Mouse (Mus musculus): ENCODE measurements around the gene Pth2. TPM values are rescaled to one million over a fixed set of nuclear protein-coding genes. Genes with fewer than 3 reads are reported as not detected.
"Not testable (repeated sequence)": the region's sequence is repeated elsewhere in the genome, so short reads cannot be mapped to it uniquely, and the experiment has no call there.

Pth2 gene
- polyA plus RNA-seq, 1 experiment from 2014 or later, result not detected

DNA sequence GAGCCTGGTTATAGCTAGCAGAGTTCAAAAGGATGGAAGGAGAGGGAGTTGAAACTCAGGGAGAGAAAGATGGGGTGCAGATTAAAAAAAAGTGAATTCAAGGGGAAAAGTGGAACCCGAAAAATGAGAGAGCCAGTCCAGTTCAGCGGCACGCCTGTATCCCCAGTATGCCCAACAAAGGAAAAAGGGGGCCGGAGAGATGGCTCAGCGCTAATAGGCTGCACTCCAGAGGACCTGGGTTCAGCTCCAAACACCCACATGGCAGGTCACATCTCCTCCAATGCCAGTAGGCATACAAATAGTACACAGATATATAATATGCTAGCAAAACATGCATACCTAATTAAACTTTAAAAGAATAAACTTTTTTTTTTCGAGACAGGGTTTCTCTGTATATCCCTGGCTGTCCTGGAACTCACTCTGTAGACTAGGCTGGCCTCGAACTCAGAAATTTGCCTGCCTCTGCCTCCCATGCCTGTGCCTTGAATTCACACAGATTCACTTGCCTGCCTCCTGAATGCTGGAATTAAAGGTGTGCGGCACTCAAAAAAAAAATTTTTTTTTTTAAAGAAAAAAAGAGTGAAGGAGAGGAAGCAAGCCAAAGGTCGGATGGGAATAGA lies 17.7 kb upstream of the Pth2 start:
- H3K9me3 ChIP-seq, result no peaks in the 10 kb centered on the region
- ATAC-seq (ENCODE audit: extremely low read depth, insufficient number of reproducible peaks, low FRiP score, low TSS enrichment), result no peak

DNA sequence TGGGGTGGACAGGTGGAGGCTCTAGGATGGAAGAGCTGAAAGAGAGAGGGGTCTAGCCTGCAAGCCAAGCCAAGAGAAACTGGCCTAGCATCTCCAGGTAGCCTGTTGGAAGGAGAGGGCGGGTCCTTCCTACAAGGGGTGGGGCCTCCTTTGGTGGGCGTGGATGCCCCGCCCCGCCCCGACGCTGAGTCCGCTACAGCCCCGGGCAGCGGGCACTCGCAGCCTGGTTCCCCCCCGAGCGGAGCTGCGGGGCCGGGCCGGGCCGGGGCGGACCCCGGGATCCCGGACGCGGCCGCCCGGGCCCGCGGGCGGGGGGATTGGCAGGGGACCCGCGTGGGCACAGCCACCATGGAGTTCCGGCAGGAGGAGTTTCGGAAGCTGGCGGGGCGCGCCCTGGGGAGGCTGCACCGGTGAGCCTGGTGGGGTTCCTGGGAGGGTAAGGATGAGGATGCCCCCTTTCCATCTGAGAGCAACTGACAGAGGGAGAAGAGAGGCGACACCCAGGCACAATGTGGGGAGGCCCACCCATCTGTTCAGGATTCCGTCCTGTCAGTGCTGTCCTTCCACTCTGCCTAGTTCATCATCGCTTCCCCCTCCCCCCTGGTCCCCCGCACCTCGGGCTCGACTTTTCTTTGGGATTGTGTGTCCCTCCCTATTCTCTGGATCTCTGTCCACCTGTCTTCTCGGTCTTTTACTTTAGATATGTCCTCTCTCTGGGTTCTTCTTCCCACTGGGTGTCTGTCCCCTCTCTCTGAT lies 16.9 kb upstream of the Pth2 start, which contains the start of gene Slc17a7:
TSS of gene Slc17a7 (plus strand) at position 215 of the 756 bp plus-strand sequence.
- Histone ChIP-seq H3K27me3 (replicated peaks) (peaks cover 67% of the 10 kb centered on the region), H3K27ac (replicated peaks) (no peak within 1 kb of the TSS), H3K9me3 (peaks cover 3% of the 10 kb centered on the region), H3K36me3 (peaks cover 22% of the 10 kb centered on the region), H3K4me3 (peak within 1 kb of the TSS; percentile 53), H3K4me2 (peak within 1 kb of the TSS; percentile 81), H3K4me1 (peaks cover 24% of the 10 kb centered on the region), H3K9ac (peak within 1 kb of the TSS; percentile 73)
- 2% methylated on average over 41 of the region's 41 CpGs for WGBS
- peak; percentile 43; the same call in 1 of the 2 replicates for ATAC-seq (ENCODE audit: extremely low read depth, insufficient number of reproducible peaks, low FRiP score, low TSS enrichment)

More for the DNA sequence above, 17.7 kb upstream of the Pth2 start:
- Histone ChIP-seq H3K4me3 (peak overlapping the region; percentile 53; the same call in 1 of the 2 replicates), H3K4me1 (peaks cover 24% of the 10 kb centered on the region), H3K4me2 (peak overlapping the region; percentile 81; the same call in 1 of the 2 replicates), H3K27me3 (replicated peaks) (peaks cover 59% of the 10 kb centered on the region), H3K27ac (replicated peaks) (no peak overlapping the region), H3K9ac (no peak overlapping the region; the same call in 1 of the 2 replicates), H3K36me3 (peaks cover 29% of the 10 kb centered on the region)
- 70% methylated on average over 9 of the region's 9 CpGs for WGBS

- WGBS, result 49% methylated on average over 5 of the region's 5 CpGs
These were observed 16.0 kb upstream of the Pth2 start for GRCm38 (mm10) chr7:45164833-45165232.

GRCm38 (mm10) chr7:45165701-45166100 lies 15.1 kb upstream of the Pth2 start:
- Histone ChIP-seq H3K4me3 (no peak overlapping the region), H3K9ac (no peak overlapping the region), H3K27me3 (replicated peaks) (peaks cover 83% of the 10 kb centered on the region), H3K9me3 (peaks cover 21% of the 10 kb centered on the region), H3K27ac (replicated peaks) (no peak overlapping the region), H3K36me3 (peaks cover 16% of the 10 kb centered on the region), H3K4me1 (peaks cover 24% of the 10 kb centered on the region), H3K4me2 (no peak overlapping the region)
- ATAC-seq (ENCODE audit: extremely low read depth, insufficient number of reproducible peaks, low FRiP score, low TSS enrichment), result no peak
- WGBS, result 45% methylated on average over 11 of the region's 11 CpGs

More at GRCm38 (mm10) chr7:45164833-45165232, 16.0 kb upstream of the Pth2 start:
- ATAC-seq (ENCODE audit: extremely low read depth, insufficient number of reproducible peaks, low FRiP score, low TSS enrichment), result no peak
- peaks cover 24% of the 10 kb centered on the region for H3K4me1 ChIP-seq
- H3K27ac ChIP-seq (replicated peaks), result no peak overlapping the region
- peaks cover 20% of the 10 kb centered on the region for H3K36me3 ChIP-seq
- no peak overlapping the region for H3K9ac ChIP-seq
- peaks cover 76% of the 10 kb centered on the region for H3K27me3 ChIP-seq (replicated peaks)
- H3K4me3 ChIP-seq, result 0 out of 2 replicates have a peak overlapping the region, but pooled peaks have one; percentile 53
- H3K9me3 ChIP-seq, result peaks cover 12% of the 10 kb centered on the region
- H3K4me2 ChIP-seq, result no peak overlapping the region

GRCm38 (mm10) chr7:45166950-45167401 lies 13.8 kb upstream of the Pth2 start:
- 16% methylated on average over 10 of the region's 10 CpGs for WGBS

DNA sequence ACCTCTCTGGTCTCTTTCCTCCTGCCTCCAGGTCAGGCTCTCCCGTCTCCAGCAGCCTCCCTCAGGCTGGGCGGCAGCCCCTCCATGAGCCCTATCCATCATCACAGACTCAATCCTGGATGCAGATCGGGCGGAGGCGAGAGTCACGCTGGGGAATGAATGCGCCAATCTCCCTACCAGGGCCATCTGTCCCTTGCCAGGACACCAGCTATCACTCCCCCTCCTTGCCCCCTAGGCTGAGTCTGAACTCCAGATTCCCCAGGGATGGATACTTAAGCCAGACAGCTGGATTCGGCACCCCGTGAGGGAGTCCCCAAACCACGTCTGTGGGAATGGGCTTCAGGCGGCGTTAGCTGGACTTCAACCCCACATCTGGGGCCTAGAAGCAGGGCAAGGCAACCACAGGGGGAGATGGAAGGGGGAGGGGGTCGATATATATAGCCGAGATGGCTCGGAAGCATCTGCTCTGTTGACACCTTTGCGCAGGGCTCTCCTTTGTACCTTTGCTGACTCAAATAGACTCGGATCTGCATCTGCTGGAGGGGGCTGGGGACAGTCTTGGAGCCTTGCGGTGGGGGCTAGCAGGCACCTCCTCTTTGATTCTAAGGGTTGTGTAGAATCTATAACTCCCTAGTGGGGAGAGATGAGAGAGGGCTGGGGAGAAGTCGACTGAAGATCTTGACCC lies 12.9 kb upstream of the Pth2 start:
- Histone ChIP-seq H3K27me3 (replicated peaks) (peaks cover 97% of the 10 kb centered on the region), H3K4me2 (no peak overlapping the region), H3K4me1 (peaks cover 16% of the 10 kb centered on the region), H3K4me3 (no peak overlapping the region; the same call in 1 of the 2 replicates), H3K9me3 (peaks cover 39% of the 10 kb centered on the region), H3K9ac (no peak overlapping the region), H3K27ac (replicated peaks) (no peak overlapping the region), H3K36me3 (peaks cover 13% of the 10 kb centered on the region)
- ATAC-seq (ENCODE audit: extremely low read depth, insufficient number of reproducible peaks, low FRiP score, low TSS enrichment), result no peak
- WGBS, result 4% methylated on average over 19 of the region's 19 CpGs

More at GRCm38 (mm10) chr7:45166950-45167401, 13.8 kb upstream of the Pth2 start:
- H3K27ac ChIP-seq (replicated peaks), result no peak overlapping the region
- H3K27me3 ChIP-seq (replicated peaks), result peaks cover 95% of the 10 kb centered on the region
- ATAC-seq (ENCODE audit: extremely low read depth, insufficient number of reproducible peaks, low FRiP score, low TSS enrichment), result no peak
- peaks cover 33% of the 10 kb centered on the region for H3K9me3 ChIP-seq
- no peak overlapping the region for H3K4me2 ChIP-seq
- H3K9ac ChIP-seq, result no peak overlapping the region
- peaks cover 24% of the 10 kb centered on the region for H3K4me1 ChIP-seq
- H3K36me3 ChIP-seq, result peaks cover 13% of the 10 kb centered on the region
- no peak overlapping the region for H3K4me3 ChIP-seq

DNA sequence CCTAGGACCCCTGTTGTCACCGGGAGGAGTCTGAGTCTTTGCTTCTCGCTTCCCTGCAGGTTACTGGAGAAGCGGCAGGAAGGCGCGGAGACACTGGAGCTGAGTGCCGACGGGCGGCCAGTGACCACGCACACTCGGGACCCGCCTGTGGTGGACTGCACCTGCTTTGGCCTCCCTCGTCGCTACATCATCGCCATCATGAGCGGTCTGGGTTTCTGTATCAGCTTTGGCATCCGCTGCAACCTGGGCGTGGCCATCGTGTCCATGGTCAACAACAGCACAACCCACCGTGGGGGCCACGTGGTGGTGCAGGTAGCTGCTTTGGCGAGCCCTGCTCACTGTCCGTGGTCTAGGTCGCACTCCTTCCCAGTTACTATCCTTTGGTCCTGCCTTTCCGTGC lies 12.1 kb upstream of the Pth2 start:
- peaks cover 13% of the 10 kb centered on the region for H3K36me3 ChIP-seq
- no peak overlapping the region for H3K4me3 ChIP-seq
- H3K9ac ChIP-seq, result no peak overlapping the region
- peaks cover 39% of the 10 kb centered on the region for H3K9me3 ChIP-seq
- H3K4me2 ChIP-seq, result no peak overlapping the region
- H3K4me1 ChIP-seq, result peaks cover 16% of the 10 kb centered on the region
- peaks cover 95% of the 10 kb centered on the region for H3K27me3 ChIP-seq (replicated peaks)
- WGBS, result 6% methylated on average over 24 of the region's 24 CpGs
- ATAC-seq (ENCODE audit: extremely low read depth, insufficient number of reproducible peaks, low FRiP score, low TSS enrichment), result no peak
- no peak overlapping the region for H3K27ac ChIP-seq (replicated peaks)

DNA sequence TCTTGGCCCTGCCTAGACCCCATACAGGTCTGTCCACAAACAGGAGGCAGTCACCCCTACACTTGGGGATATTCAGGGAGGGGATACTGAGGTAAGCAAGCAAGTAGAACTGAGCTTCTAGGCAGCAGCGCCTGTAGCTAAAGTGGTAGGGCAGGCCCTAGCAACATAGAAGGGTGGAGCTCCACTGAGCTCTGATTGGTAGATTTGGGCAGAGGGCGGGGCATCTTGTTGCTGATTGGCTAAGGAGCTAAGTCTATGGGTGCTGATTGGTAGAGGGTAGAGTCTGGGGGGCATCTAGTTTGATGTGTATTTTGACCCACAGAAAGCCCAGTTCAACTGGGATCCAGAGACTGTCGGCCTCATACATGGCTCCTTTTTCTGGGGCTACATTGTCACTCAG lies 11.3 kb upstream of the Pth2 start:
- Histone ChIP-seq H3K27me3 (replicated peaks) (peaks cover 95% of the 10 kb centered on the region), H3K4me2 (no peak overlapping the region), H3K27ac (replicated peaks) (no peak overlapping the region), H3K9ac (no peak overlapping the region), H3K9me3 (peaks cover 39% of the 10 kb centered on the region), H3K4me1 (peaks cover 9% of the 10 kb centered on the region), H3K4me3 (no peak overlapping the region), H3K36me3 (peaks cover 13% of the 10 kb centered on the region)
- WGBS, result 81% methylated on average over 3 of the region's 3 CpGs
- no peak for ATAC-seq (ENCODE audit: extremely low read depth, insufficient number of reproducible peaks, low FRiP score, low TSS enrichment)

- Histone ChIP-seq H3K9me3 (peaks cover 39% of the 10 kb centered on the region), H3K27ac (replicated peaks) (no peak overlapping the region), H3K4me3 (no peak overlapping the region), H3K36me3 (peaks cover 13% of the 10 kb centered on the region), H3K4me1 (peaks cover 11% of the 10 kb centered on the region), H3K9ac (no peak overlapping the region), H3K27me3 (replicated peaks) (peaks cover 95% of the 10 kb centered on the region), H3K4me2 (no peak overlapping the region)
- ATAC-seq (ENCODE audit: extremely low read depth, insufficient number of reproducible peaks, low FRiP score, low TSS enrichment), result no peak
- WGBS, result 51% methylated on average over 7 of the region's 7 CpGs
These were observed 7.8 kb upstream of the Pth2 start for GRCm38 (mm10) chr7:45172974-45173373.

DNA sequence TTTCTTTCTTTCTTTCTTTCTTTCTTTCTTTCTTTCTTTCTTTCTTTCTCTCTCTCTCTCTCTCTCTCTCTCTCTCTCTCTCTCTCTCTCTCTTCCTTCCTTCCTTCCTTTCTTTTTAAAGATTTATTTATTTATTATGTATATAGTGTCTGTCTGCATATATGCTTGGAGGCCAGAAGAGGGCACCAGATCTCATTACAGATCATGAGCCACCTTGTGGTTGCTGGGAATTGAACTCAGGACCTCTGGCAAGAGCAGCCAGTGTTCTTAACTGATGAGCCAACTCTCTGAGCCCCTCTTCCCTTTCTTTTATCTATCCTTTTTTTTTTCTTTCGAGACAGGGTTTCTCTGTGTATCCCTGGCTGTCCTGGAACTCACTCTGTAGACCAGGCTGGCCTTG lies 7.0 kb upstream of the Pth2 start:
- H3K27me3 ChIP-seq (replicated peaks), result peaks cover 95% of the 10 kb centered on the region
- ATAC-seq (ENCODE audit: extremely low read depth, insufficient number of reproducible peaks, low FRiP score, low TSS enrichment), result not testable (repeated sequence)
- 46% methylated on average over 1 of the region's 1 CpGs for WGBS

More for the DNA sequence above, 7.0 kb upstream of the Pth2 start:
- not testable (repeated sequence) for H3K4me2 ChIP-seq; H3K27ac ChIP-seq (replicated peaks); H3K9ac ChIP-seq; H3K4me3 ChIP-seq
- Histone ChIP-seq H3K36me3 (peaks cover 13% of the 10 kb centered on the region), H3K9me3 (peaks cover 37% of the 10 kb centered on the region), H3K4me1 (peaks cover 11% of the 10 kb centered on the region)
